Comparison of ENCODE assay signal across 8 mouse cellular contexts in the genomic region with DNA sequence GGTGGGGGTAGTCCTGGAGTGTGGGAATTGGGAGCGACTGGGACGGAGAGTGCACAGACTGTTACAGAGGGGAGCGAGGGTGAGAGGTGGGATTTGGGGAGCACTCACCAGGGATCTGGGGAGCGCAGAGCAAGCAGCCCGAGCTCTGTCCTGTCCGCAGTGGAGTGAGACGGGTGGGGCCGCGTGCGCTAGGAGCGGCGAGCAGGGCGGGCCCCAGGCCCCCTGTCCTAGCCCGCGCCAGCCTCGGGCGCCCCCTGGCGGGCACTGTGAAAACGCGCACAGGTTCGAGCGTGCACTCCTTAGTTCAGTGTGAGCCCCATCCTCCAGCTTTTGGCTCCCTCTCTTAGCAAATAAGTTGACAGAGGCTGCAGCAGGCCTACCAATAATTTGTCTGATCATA. TPM values are rescaled to one million over a fixed set of nuclear protein-coding genes. Genes with fewer than 3 reads are reported as not detected.
DNase-seq lines count a peak whose midpoint lies in the region; ATAC-seq and TF ChIP-seq lines count a peak whose summit lies in the region.

Gene Ehd2, minus strand, starts transcription at position 256 of the 400 bp plus-strand sequence.

- peak; percentile 31 for ATAC-seq in G1E (ENCODE audit: extremely low read depth, insufficient number of reproducible peaks, low FRiP score, poor library complexity, severe bottlenecking)
- peak; percentile 75 for ATAC-seq in erythroblast, adult 5-6 weeks (replicated peaks; ENCODE audit: low FRiP score, poor library complexity, severe bottlenecking)
- peak; percentile 69 for ATAC-seq in heart, embryonic 14.5 days (ENCODE audit: insufficient number of reproducible peaks, insufficient read depth, low FRiP score, low read depth)

- peaks cover 24% of the 10 kb centered on the region for H3K4me1 ChIP-seq in G1E (ENCODE audit: insufficient read depth, low read depth, low read length)
- peaks cover 23 to 28% of the 10 kb centered on the region in 2 experiments for H3K4me1 ChIP-seq in heart, embryonic 14.5 days (ENCODE audit: control insufficient read depth in 2 of 2, insufficient read depth in 2 of 2, low read length in 2 of 2)

- H3K4me2 ChIP-seq in heart, embryonic 14.5 days (ENCODE audit: low read length), result peak within 1 kb of the TSS; percentile 68

- TF ChIP-seq CTCF in G1E (IDR thresholded peaks at IDR 0.05; ENCODE audit: low read depth, low read length), result peak; percentile 76

- H3K9me3 ChIP-seq in G1E (replicated peaks), result no peaks in the 10 kb centered on the region
- 0 out of 2 replicates have a peak, but pooled peaks cover 5% of the 10 kb centered on the region for H3K9me3 ChIP-seq in heart, embryonic 14.5 days (ENCODE audit: control insufficient read depth, low read length)

- peak within 1 kb of the TSS; percentile 81 for H3K9ac ChIP-seq in heart, embryonic 14.5 days (ENCODE audit: low read length)

- peaks cover 28% of the 10 kb centered on the region for H3K27me3 ChIP-seq in G1E (ENCODE audit: insufficient read depth, low read length)
- H3K27me3 ChIP-seq in heart, embryonic 14.5 days (ENCODE audit: control insufficient read depth, insufficient read depth, low read length), result no peaks in the 10 kb centered on the region

- peaks cover 16% of the 10 kb centered on the region for H3K36me3 ChIP-seq in G1E (replicated peaks)
- peaks cover 34% of the 10 kb centered on the region for H3K36me3 ChIP-seq in heart, embryonic 14.5 days (ENCODE audit: control insufficient read depth, insufficient read depth, low read length)

- DNase-seq in G1E (ENCODE audit: low spot score), result peak; percentile 85
- peak; percentile 77 for DNase-seq in brain, adult 2 months (ENCODE audit: low read depth, low spot score)
- DNase-seq in kidney, postnatal 14 days, result peak; percentile 86
- peak; percentile 90 for DNase-seq in lung, postnatal 14 days
- DNase-seq in ovary, postnatal 36 days (ENCODE audit: low spot score), result peak; percentile 86
- peak; percentile 50 for DNase-seq in urinary bladder, postnatal 10 days (ENCODE audit: low spot score)

- WGBS in heart, embryonic 14.5 days, result under 1% methylated on average over 22 of the region's 22 CpGs

- peak within 1 kb of the TSS in 1 of 2 experiments; percentile 19; a peak in 3 of 4 replicates for H3K27ac ChIP-seq in heart, embryonic 14.5 days (replicated peaks in 1 of 2; ENCODE audit: control insufficient read depth in 1 of 2, insufficient read depth in 1 of 2, low read depth in 2 of 2, low read length in 2 of 2)

- peak within 1 kb of the TSS; percentile 61; the same call in 1 of the 2 replicates for H3K4me3 ChIP-seq in G1E (ENCODE audit: low read depth, low read length)
- peak within 1 kb of the TSS; percentile 51 to 57 for H3K4me3 ChIP-seq in heart, embryonic 14.5 days (ENCODE audit: control insufficient read depth in 1 of 2, insufficient read depth in 1 of 2, low read depth in 1 of 2, low read length in 2 of 2)

RNA-seq across cellular contexts. Expression of gene Ehd2, which starts in this region (rescaled TPM):
- 0.38 and 0.44 TPM in 2 replicates for total RNA-seq in G1E (2014; fragmentation: Nextera tagmentation)
- 0.33 and 0.35 TPM in 2 replicates for total RNA-seq in G1E (2017)
- 0.11 and 0.15 TPM in 2 replicates for polyA plus RNA-seq in G1E (2012)
- total RNA-seq in erythroblast, adult 5-6 weeks (2015; ENCODE audit: low replicate concordance), result 0.21 and 0.58 TPM in 2 replicates
- total RNA-seq in erythroblast, adult 5-6 weeks (2017; ENCODE audit: low replicate concordance), result 0.09 and 0.14 TPM in 2 replicates
- 37.4 and 43.5 TPM in 2 replicates for polyA plus RNA-seq in heart, embryonic 14.5 days (2014; fragmentation: Nextera tagmentation; extraction: Ambion mirVana)

Comparison
In these comparisons a context has a peak if more than half of its experiments do, and no peak if none do; other contexts are left out.
1. RNA of gene Ehd2 (polyA plus RNA-seq): 37.4 to 43.5 TPM in heart, embryonic 14.5 days; 0.11 to 0.15 TPM in G1E; every median in the first group is over 10 times any median in the second.
2. Peak in DNase-seq, ATAC-seq and H3K4me3 ChIP-seq in G1E; RNA of the gene not detected or under 1 TPM.
3. Peak in ATAC-seq in erythroblast, adult 5-6 weeks; RNA of the gene not detected or under 1 TPM.
4. Peak in every context shown above with its lines, with median percentiles within 50 percentile points of each other: ATAC-seq and DNase-seq.